16 mouse cellular contexts compared by ENCODE assay signal in the genomic region with DNA sequence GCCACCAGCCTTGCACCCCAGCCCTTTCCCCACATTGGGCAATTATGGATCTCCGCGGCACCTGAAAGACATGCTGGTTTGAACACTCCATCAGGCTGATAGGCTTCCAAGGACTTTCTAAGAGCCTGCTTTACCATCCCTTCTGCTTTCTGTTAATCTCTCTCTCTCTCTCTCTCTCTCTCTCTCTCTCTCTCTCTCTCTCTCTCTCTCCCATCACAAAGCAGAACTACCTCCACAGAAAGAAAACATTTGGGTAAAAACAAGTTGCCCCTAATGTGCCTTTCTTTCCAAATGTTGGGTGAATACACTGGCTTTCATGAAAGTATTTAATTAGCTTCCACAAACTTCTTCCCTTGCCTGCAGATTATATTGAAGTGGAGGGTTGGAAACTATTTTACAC. TPM values are rescaled to one million over a fixed set of nuclear protein-coding genes. Genes with fewer than 3 reads are reported as not detected.
DNase-seq lines count a peak whose midpoint lies in the region; ATAC-seq lines count a peak whose summit lies in the region.
"Had no signal": no experiment of that assay in that cellular context is flagged by ENCODE, and none has a peak within 500 bp of the region (broad histone marks: within the 10 kb centered on the region; RNA-seq: fewer than 3 reads in every experiment).

Gene Fezf2 (minus strand): TSS at position 101 of the 400 bp plus-strand sequence.

- peak within 1 kb of the TSS; percentile 43; the same call in 1 of the 2 replicates for H3K4me3 ChIP-seq in heart, embryonic 16.5 days (ENCODE audit: low read length)
- 0 out of 2 replicates have a peak within 1 kb of the TSS, but pooled peaks have one; percentile 9 for H3K4me3 ChIP-seq in midbrain, embryonic 12.5 days
- no peak within 1 kb of the TSS for H3K4me3 ChIP-seq in midbrain, embryonic 15.5 days
- H3K4me3 ChIP-seq in forebrain, embryonic 14.5 days (ENCODE audit: low read depth, low read length): peak within 1 kb of the TSS; percentile 56
- H3K4me3 ChIP-seq in hindbrain, embryonic 13.5 days: no peak within 1 kb of the TSS
- H3K4me3 ChIP-seq: erythroblast, embryonic 14.5 days; neural tube, embryonic 15.5 days had no signal

- no peak for ATAC-seq in heart, embryonic 16.5 days (replicated peaks; ENCODE audit: extremely low read depth, insufficient read depth, low FRiP score)
- no peak for ATAC-seq in midbrain, embryonic 12.5 days (ENCODE audit: low FRiP score, low read depth)
- ATAC-seq in midbrain, embryonic 15.5 days (replicated peaks): no peak
- no peak for ATAC-seq in forebrain, embryonic 14.5 days
- no peak for ATAC-seq in hindbrain, embryonic 13.5 days (ENCODE audit: low FRiP score)

- WGBS in heart, embryonic 16.5 days: 5% methylated on average over 2 of the region's 2 CpGs
- 5% methylated on average over 2 of the region's 2 CpGs for WGBS in midbrain, embryonic 12.5 days
- 0% methylated on average over 2 of the region's 2 CpGs for WGBS in midbrain, embryonic 15.5 days
- 6% methylated on average over 2 of the region's 2 CpGs for WGBS in forebrain, embryonic 14.5 days
- 10% methylated on average over 2 of the region's 2 CpGs for WGBS in hindbrain, embryonic 13.5 days

- peaks cover 2% of the 10 kb centered on the region; the same call in 1 of the 2 replicates for H3K4me1 ChIP-seq in heart, embryonic 16.5 days (ENCODE audit: control insufficient read depth, insufficient read depth, low read length)
- peaks cover 40% of the 10 kb centered on the region for H3K4me1 ChIP-seq in midbrain, embryonic 12.5 days
- peaks cover 18% of the 10 kb centered on the region for H3K4me1 ChIP-seq in midbrain, embryonic 15.5 days
- peaks cover 11% of the 10 kb centered on the region; the same call in 1 of the 2 replicates for H3K4me1 ChIP-seq in forebrain, embryonic 14.5 days (ENCODE audit: control insufficient read depth, insufficient read depth, low read length)
- peaks cover 20% of the 10 kb centered on the region for H3K4me1 ChIP-seq in hindbrain, embryonic 13.5 days (replicated peaks)

- no peaks in the 10 kb centered on the region for H3K36me3 ChIP-seq in heart, embryonic 16.5 days (ENCODE audit: control insufficient read depth, insufficient read depth)
- no peaks in the 10 kb centered on the region for H3K36me3 ChIP-seq in midbrain, embryonic 12.5 days
- H3K36me3 ChIP-seq in midbrain, embryonic 15.5 days (replicated peaks): no peaks in the 10 kb centered on the region
- H3K36me3 ChIP-seq in forebrain, embryonic 14.5 days (ENCODE audit: control insufficient read depth, insufficient read depth, low read length): no peaks in the 10 kb centered on the region
- H3K36me3 ChIP-seq in hindbrain, embryonic 13.5 days: no peaks in the 10 kb centered on the region
- H3K36me3 ChIP-seq: hindbrain, embryonic 15.5 days; limb, embryonic 13.5 days; lung, embryonic 15.5 days; neural tube, embryonic 15.5 days had no signal

- H3K4me2 ChIP-seq in heart, embryonic 16.5 days (ENCODE audit: low read depth, low read length): peak within 1 kb of the TSS; percentile 55
- peak within 1 kb of the TSS; percentile 29 for H3K4me2 ChIP-seq in midbrain, embryonic 12.5 days (replicated peaks)
- H3K4me2 ChIP-seq in midbrain, embryonic 15.5 days: no peak within 1 kb of the TSS
- peak within 1 kb of the TSS; percentile 64 for H3K4me2 ChIP-seq in forebrain, embryonic 14.5 days (ENCODE audit: low read length)
- no peak within 1 kb of the TSS for H3K4me2 ChIP-seq in hindbrain, embryonic 13.5 days
- H3K4me2 ChIP-seq: hindbrain, embryonic 15.5 days had no signal

- no peak within 1 kb of the TSS for H3K9ac ChIP-seq in heart, embryonic 16.5 days (ENCODE audit: low read length)
- no peak within 1 kb of the TSS for H3K9ac ChIP-seq in midbrain, embryonic 12.5 days (replicated peaks)
- no peak within 1 kb of the TSS for H3K9ac ChIP-seq in midbrain, embryonic 15.5 days
- peak within 1 kb of the TSS; percentile 91 for H3K9ac ChIP-seq in forebrain, embryonic 14.5 days (ENCODE audit: low read length)
- H3K9ac ChIP-seq in hindbrain, embryonic 13.5 days: no peak within 1 kb of the TSS
- H3K9ac ChIP-seq: hindbrain, embryonic 15.5 days; limb, embryonic 13.5 days; lung, embryonic 15.5 days; neural tube, embryonic 15.5 days had no signal

- no peak for DNase-seq in heart, adult 8-10 months (ENCODE audit: low spot score)
- DNase-seq in forebrain, embryonic 14.5 days (ENCODE audit: low spot score): peak; percentile 45
- DNase-seq in left cerebral cortex, postnatal 36 days (ENCODE audit: low spot score in 2 of 2): no peak
- DNase-seq in cerebellum, adult 9-11 months: no peak
- DNase-seq: gastrocnemius, postnatal 14 days; kidney, adult 2 months; right cerebral cortex, postnatal 14 days had no signal

- peaks cover 95% of the 10 kb centered on the region for H3K27me3 ChIP-seq in heart, embryonic 16.5 days (ENCODE audit: control insufficient read depth, insufficient read depth, low read length)
- peaks cover 98% of the 10 kb centered on the region for H3K27me3 ChIP-seq in midbrain, embryonic 12.5 days
- peaks cover 86% of the 10 kb centered on the region for H3K27me3 ChIP-seq in midbrain, embryonic 15.5 days (replicated peaks)
- H3K27me3 ChIP-seq in forebrain, embryonic 14.5 days (replicated peaks; ENCODE audit: control insufficient read depth, insufficient read depth, low read length): peaks cover 49% of the 10 kb centered on the region
- H3K27me3 ChIP-seq in hindbrain, embryonic 13.5 days: peaks cover 99% of the 10 kb centered on the region

- H3K9me3 ChIP-seq in heart, embryonic 16.5 days (replicated peaks; ENCODE audit: control insufficient read depth, low read length): no peaks in the 10 kb centered on the region
- no peaks in the 10 kb centered on the region for H3K9me3 ChIP-seq in midbrain, embryonic 12.5 days
- no peaks in the 10 kb centered on the region for H3K9me3 ChIP-seq in midbrain, embryonic 15.5 days
- H3K9me3 ChIP-seq in forebrain, embryonic 14.5 days (replicated peaks; ENCODE audit: control insufficient read depth, low read length): no peaks in the 10 kb centered on the region
- no peaks in the 10 kb centered on the region for H3K9me3 ChIP-seq in hindbrain, embryonic 13.5 days
- H3K9me3 ChIP-seq: hindbrain, embryonic 15.5 days; limb, embryonic 13.5 days; lung, embryonic 15.5 days; neural tube, embryonic 15.5 days had no signal

- no peak within 1 kb of the TSS for H3K27ac ChIP-seq in heart, embryonic 16.5 days (ENCODE audit: low read length)
- peak within 1 kb of the TSS; percentile 39; the same call in 1 of the 2 replicates for H3K27ac ChIP-seq in midbrain, embryonic 12.5 days (replicated peaks)
- no peak within 1 kb of the TSS for H3K27ac ChIP-seq in midbrain, embryonic 15.5 days
- peak within 1 kb of the TSS; percentile 98 for H3K27ac ChIP-seq in forebrain, embryonic 14.5 days (ENCODE audit: low read depth, low read length)
- no peak within 1 kb of the TSS for H3K27ac ChIP-seq in hindbrain, embryonic 13.5 days
- H3K27ac ChIP-seq: hindbrain, embryonic 15.5 days; limb, embryonic 13.5 days; lung, embryonic 15.5 days; neural tube, embryonic 15.5 days had no signal

- intact Hi-C loops in left cerebral cortex, postnatal 36 days (cut with DNase I): no loop called here

RNA-seq across cellular contexts. Expression of gene Fezf2, which starts in this region (rescaled TPM):
- polyA plus RNA-seq in heart, embryonic 16.5 days (2015; fragmentation: Nextera tagmentation; extraction: Ambion mirVana): 0.39 and 0.70 TPM in 2 replicates
- total RNA-seq in heart, adult 8-10 months (2022): not detected
- polyA plus RNA-seq in midbrain, embryonic 12.5 days (2016; fragmentation: Nextera tagmentation; extraction: Ambion mirVana): 2.9 and 7.7 TPM in 2 replicates
- 4.1 and 4.2 TPM in 2 replicates for polyA plus RNA-seq in midbrain, embryonic 15.5 days (2015; fragmentation: Nextera tagmentation; extraction: Ambion mirVana)
- 69.6 and 81.3 TPM in 2 replicates for polyA plus RNA-seq in forebrain, embryonic 14.5 days (2014; fragmentation: Nextera tagmentation; extraction: Ambion mirVana)
- 10 to 100 TPM; 24.9 to 33.5 TPM for total RNA-seq in left cerebral cortex, postnatal 36 days (2021)
- polyA plus RNA-seq in hindbrain, embryonic 13.5 days (2015; fragmentation: Nextera tagmentation; extraction: Ambion mirVana): 0.10 and 0.74 TPM in 2 replicates
- total RNA-seq: gastrocnemius, postnatal 14 days had no signal
- polyA plus RNA-seq: erythroblast, embryonic 14.5 days; kidney, adult 2 months; neural tube, embryonic 15.5 days had no signal

Comparison
In these comparisons a context has a peak if more than half of its experiments do, and no peak if none do; other contexts are left out.
1. RNA of gene Fezf2 (total RNA-seq): 24.9 to 33.5 TPM in left cerebral cortex, postnatal 36 days; not detected in heart, adult 8-10 months; every median in the first group is over 10 times any median in the second.
2. H3K27ac ChIP-seq: peak in midbrain, embryonic 12.5 days (single experiment) and forebrain, embryonic 14.5 days (single experiment); none in heart, embryonic 16.5 days (single experiment), midbrain, embryonic 15.5 days (single experiment) and hindbrain, embryonic 13.5 days (single experiment).
3. H3K4me2 ChIP-seq: peak in heart, embryonic 16.5 days (single experiment), midbrain, embryonic 12.5 days (single experiment) and forebrain, embryonic 14.5 days (single experiment); none in midbrain, embryonic 15.5 days (single experiment) and hindbrain, embryonic 13.5 days (single experiment).
4. H3K4me3 ChIP-seq: peak in heart, embryonic 16.5 days (single experiment), midbrain, embryonic 12.5 days (single experiment) and forebrain, embryonic 14.5 days (single experiment); none in midbrain, embryonic 15.5 days (single experiment) and hindbrain, embryonic 13.5 days (single experiment).